Mouse (Mus musculus): Measurements from ENCODE around the gene Cdc42ep4. TPM values are rescaled to one million over a fixed set of nuclear protein-coding genes. Genes with fewer than 3 reads are reported as not detected.

The Cdc42ep4 gene
- polyA plus RNA-seq, 1 experiment from 2014 or later: 122 TPM

DNA sequence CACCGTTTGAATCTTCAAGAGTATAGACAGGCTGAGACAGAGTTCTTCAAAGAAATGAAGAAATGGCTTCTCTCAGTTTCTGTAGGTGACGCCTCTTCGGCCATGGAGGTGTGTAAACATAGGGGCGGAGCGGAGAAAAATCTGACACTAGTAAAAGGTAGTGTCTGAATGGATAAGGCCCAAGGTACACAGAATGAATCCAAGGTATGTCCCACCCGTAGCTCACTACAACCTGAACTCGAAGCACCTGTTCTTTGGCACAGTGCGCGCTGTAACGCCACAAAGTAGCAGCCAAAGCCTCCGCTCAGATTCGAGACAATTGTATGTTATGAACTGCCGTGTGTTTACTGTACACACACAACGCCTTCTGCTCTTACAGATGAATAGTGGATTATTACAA, 4.2 kb upstream of the Cdc42ep4 start:
- Histone ChIP-seq H3K27ac (no peak overlapping the region), H3K9ac (no peak overlapping the region), H3K9me3 (no peaks in the 10 kb centered on the region), H3K27me3 (no peaks in the 10 kb centered on the region), H3K4me2 (no peak overlapping the region), H3K36me3 (no peaks in the 10 kb centered on the region), H3K4me1 (peaks cover 12% of the 10 kb centered on the region), H3K4me3 (no peak overlapping the region)
- 65% methylated on average over 14 of the region's 14 CpGs for WGBS
- no peak for ATAC-seq (ENCODE audit: borderline replicate concordance, extremely low read depth, low FRiP score, low TSS enrichment)

DNA sequence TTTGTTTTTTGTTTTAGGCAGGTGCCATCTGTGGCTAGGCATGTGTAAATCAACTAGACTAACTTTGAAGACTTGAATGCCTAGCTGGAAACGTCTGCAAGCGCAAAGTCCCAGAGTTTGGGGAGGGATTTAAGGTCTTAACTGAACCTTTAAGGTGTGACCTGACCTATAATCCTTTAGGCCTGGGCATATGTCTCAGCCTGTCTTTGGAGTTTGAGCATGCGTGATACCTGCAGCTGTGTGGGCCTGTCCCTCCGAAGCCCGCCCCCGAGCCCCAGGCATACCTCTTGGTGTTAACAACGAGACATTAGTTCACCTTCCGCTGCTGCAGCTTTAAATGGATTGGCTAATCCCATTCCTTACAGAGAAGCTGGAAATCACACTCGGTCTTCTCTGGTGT, 3.2 kb upstream of the Cdc42ep4 start:
- 66% methylated on average over 9 of the region's 9 CpGs for WGBS
- H3K9me3 ChIP-seq: no peaks in the 10 kb centered on the region
- H3K36me3 ChIP-seq: no peaks in the 10 kb centered on the region
- no peak overlapping the region for H3K27ac ChIP-seq
- H3K4me2 ChIP-seq: no peak overlapping the region
- no peaks in the 10 kb centered on the region for H3K27me3 ChIP-seq
- H3K4me1 ChIP-seq: peaks cover 14% of the 10 kb centered on the region
- H3K9ac ChIP-seq: no peak overlapping the region
- H3K4me3 ChIP-seq: no peak overlapping the region
- ATAC-seq (ENCODE audit: borderline replicate concordance, extremely low read depth, low FRiP score, low TSS enrichment): no peak

- Histone ChIP-seq H3K9ac (no peak overlapping the region; the same call in 1 of the 2 replicates), H3K9me3 (no peaks in the 10 kb centered on the region), H3K27me3 (no peaks in the 10 kb centered on the region), H3K4me1 (peaks cover 34% of the 10 kb centered on the region), H3K4me3 (peak overlapping the region; percentile 81; the same call in 1 of the 2 replicates), H3K4me2 (peak overlapping the region; percentile 86), H3K27ac (peak overlapping the region; percentile 98; the same call in 1 of the 2 replicates), H3K36me3 (peaks cover 4% of the 10 kb centered on the region; the same call in 1 of the 2 replicates)
- ATAC-seq (ENCODE audit: borderline replicate concordance, extremely low read depth, low FRiP score, low TSS enrichment): no peak
- 87% methylated on average over 10 of the region's 10 CpGs for WGBS
Measured at GRCm38 (mm10) chr11:113752685-113753430, 1.2 kb upstream of the Cdc42ep4 start.

- Histone ChIP-seq H3K9me3 (no peaks in the 10 kb centered on the region), H3K9ac (peak overlapping the region; percentile 92), H3K27ac (peak overlapping the region; percentile 98), H3K4me3 (peak overlapping the region; percentile 81), H3K27me3 (no peaks in the 10 kb centered on the region), H3K4me1 (peaks cover 41% of the 10 kb centered on the region), H3K4me2 (peak overlapping the region; percentile 86), H3K36me3 (peaks cover 6% of the 10 kb centered on the region; the same call in 1 of the 2 replicates)
- no peak for ATAC-seq (ENCODE audit: borderline replicate concordance, extremely low read depth, low FRiP score, low TSS enrichment)
- WGBS: 16% methylated on average over 15 of the region's 15 CpGs
Measured at GRCm38 (mm10) chr11:113752158-113752661, 529 bp upstream of the Cdc42ep4 start.

GRCm38 (mm10) chr11:113750571-113751483, 854 bp downstream of the Cdc42ep4 start:
- Histone ChIP-seq H3K27ac (peak overlapping the region; percentile 98), H3K9me3 (no peaks in the 10 kb centered on the region), H3K27me3 (no peaks in the 10 kb centered on the region), H3K9ac (peak overlapping the region; percentile 92), H3K4me1 (peaks cover 49% of the 10 kb centered on the region), H3K36me3 (peaks cover 10% of the 10 kb centered on the region; the same call in 1 of the 2 replicates), H3K4me3 (peak overlapping the region; percentile 81), H3K4me2 (peak overlapping the region; percentile 86)
- peak; percentile 16; the same call in 1 of the 2 replicates for ATAC-seq (ENCODE audit: borderline replicate concordance, extremely low read depth, low FRiP score, low TSS enrichment)
- under 1% methylated on average over 67 of the region's 67 CpGs for WGBS

GRCm38 (mm10) chr11:113749749-113750351, 1.8 kb downstream of the Cdc42ep4 start:
- H3K36me3 ChIP-seq: peaks cover 17% of the 10 kb centered on the region; the same call in 1 of the 2 replicates
- H3K9ac ChIP-seq: peak overlapping the region; percentile 92
- 3% methylated on average over 9 of the region's 9 CpGs for WGBS
- peaks cover 55% of the 10 kb centered on the region for H3K4me1 ChIP-seq
- H3K4me3 ChIP-seq: peak overlapping the region; percentile 81
- H3K4me2 ChIP-seq: peak overlapping the region; percentile 86
- no peaks in the 10 kb centered on the region for H3K9me3 ChIP-seq
- peak overlapping the region; percentile 98 for H3K27ac ChIP-seq
- H3K27me3 ChIP-seq: no peaks in the 10 kb centered on the region
- peak; percentile 15; the same call in 1 of the 2 replicates for ATAC-seq (ENCODE audit: borderline replicate concordance, extremely low read depth, low FRiP score, low TSS enrichment)

DNA sequence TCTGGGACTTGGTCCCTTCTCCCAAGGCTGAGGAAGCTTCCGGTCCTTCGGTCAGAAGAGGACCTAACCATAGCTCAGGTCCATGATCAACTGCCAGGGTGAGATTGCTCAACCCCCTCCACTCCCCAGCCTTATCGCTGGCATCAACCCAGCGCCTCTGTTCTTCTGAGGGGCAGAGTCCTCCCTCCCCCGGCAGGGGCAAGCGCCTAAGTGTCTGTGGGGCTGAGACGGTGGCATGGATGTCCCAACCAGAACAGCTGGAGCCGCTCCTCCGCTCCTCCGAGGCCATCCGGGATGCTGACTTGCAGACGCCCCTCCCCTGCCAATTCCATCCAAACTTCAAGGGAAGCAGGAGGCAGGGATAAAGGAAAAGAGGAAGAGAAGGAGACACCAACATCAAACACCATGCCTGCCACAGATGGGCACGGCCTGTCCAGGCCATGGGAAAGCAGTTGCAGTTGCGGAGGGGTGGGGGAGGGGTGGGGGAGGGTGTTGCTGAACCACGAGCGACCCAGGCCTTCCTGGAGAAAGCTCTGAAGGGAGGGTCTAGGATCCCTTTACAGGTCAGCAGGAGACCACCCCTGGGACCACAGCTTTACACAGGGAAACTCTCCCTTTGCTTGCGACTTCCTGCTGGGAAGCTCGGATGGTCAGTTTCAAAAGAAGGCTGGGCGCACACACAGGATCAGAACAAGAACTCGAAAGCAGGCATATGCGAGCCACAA, 2.7 kb downstream of the Cdc42ep4 start:
- Histone ChIP-seq H3K4me3 (peak overlapping the region; percentile 81), H3K36me3 (peaks cover 20% of the 10 kb centered on the region; the same call in 1 of the 2 replicates), H3K4me2 (peak overlapping the region; percentile 86), H3K27me3 (no peaks in the 10 kb centered on the region), H3K9ac (peak overlapping the region; percentile 92), H3K4me1 (peaks cover 55% of the 10 kb centered on the region), H3K9me3 (no peaks in the 10 kb centered on the region), H3K27ac (peak overlapping the region; percentile 98)
- ATAC-seq (ENCODE audit: borderline replicate concordance, extremely low read depth, low FRiP score, low TSS enrichment): peak; percentile 40
- WGBS: 2% methylated on average over 21 of the region's 21 CpGs

GRCm38 (mm10) chr11:113747725-113748380, 3.8 kb downstream of the Cdc42ep4 start:
- no peaks in the 10 kb centered on the region for H3K27me3 ChIP-seq
- 57% methylated on average over 11 of the region's 11 CpGs for WGBS
- peaks cover 52% of the 10 kb centered on the region for H3K4me1 ChIP-seq
- H3K9ac ChIP-seq: peak overlapping the region; percentile 92
- H3K4me2 ChIP-seq: peak overlapping the region; percentile 86
- no peak for ATAC-seq (ENCODE audit: borderline replicate concordance, extremely low read depth, low FRiP score, low TSS enrichment)
- peak overlapping the region; percentile 98 for H3K27ac ChIP-seq
- no peaks in the 10 kb centered on the region for H3K9me3 ChIP-seq
- H3K4me3 ChIP-seq: peak overlapping the region; percentile 81
- H3K36me3 ChIP-seq: peaks cover 29% of the 10 kb centered on the region

DNA sequence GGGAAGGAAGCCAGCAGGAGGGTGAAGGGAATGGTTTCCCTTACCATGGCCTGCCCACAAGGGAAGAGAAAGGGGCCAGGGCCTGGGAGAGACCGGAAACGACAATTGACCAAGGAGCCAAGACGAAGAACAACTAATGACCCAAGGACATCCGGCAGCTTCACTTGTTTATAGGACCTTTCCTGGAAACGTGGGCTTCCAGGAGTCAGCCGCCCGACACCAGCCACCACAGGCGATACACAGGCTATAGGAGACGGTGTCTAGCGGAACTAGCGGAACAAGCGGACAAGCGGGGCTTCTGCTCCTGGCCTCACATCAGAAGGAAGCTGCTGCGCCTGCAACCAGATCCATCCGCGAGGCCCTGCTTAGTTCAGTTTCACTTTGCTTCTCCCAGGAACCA, 4.6 kb downstream of the Cdc42ep4 start:
- 36% methylated on average over 16 of the region's 16 CpGs for WGBS
- H3K4me1 ChIP-seq: peaks cover 46% of the 10 kb centered on the region
- peak overlapping the region; percentile 98 for H3K27ac ChIP-seq
- peak overlapping the region; percentile 81 for H3K4me3 ChIP-seq
- H3K4me2 ChIP-seq: peak overlapping the region; percentile 86
- peaks cover 36% of the 10 kb centered on the region for H3K36me3 ChIP-seq
- no peaks in the 10 kb centered on the region for H3K9me3 ChIP-seq
- H3K27me3 ChIP-seq: no peaks in the 10 kb centered on the region
- 0 out of 2 replicates have a peak overlapping the region, but pooled peaks have one; percentile 92 for H3K9ac ChIP-seq
- ATAC-seq (ENCODE audit: borderline replicate concordance, extremely low read depth, low FRiP score, low TSS enrichment): no peak

DNA sequence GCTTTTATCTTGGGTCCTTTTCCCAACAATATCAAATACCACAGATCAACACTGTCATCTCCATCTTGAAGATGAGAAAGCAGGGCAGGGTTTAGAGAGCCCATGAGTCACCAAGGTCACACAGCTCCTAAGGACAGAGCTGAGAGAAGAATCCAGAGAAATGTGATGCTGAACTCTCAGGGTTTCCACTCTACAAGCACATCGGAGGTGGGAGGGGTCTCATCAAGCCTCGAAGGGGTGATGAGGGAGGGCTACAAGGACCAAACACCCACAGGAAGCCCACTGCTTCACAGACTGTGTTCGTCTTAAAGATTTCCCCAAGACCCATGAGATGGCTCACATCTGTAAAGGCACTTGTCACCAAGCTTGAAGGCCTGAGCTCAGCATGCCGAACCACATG, 5.7 kb downstream of the Cdc42ep4 start:
- H3K27ac ChIP-seq: no peak overlapping the region

More for the DNA sequence above, 5.7 kb downstream of the Cdc42ep4 start:
- Histone ChIP-seq H3K9ac (no peak overlapping the region), H3K4me3 (no peak overlapping the region), H3K27me3 (no peaks in the 10 kb centered on the region), H3K4me1 (peaks cover 45% of the 10 kb centered on the region), H3K36me3 (peaks cover 38% of the 10 kb centered on the region), H3K4me2 (no peak overlapping the region), H3K9me3 (no peaks in the 10 kb centered on the region)
- ATAC-seq (ENCODE audit: borderline replicate concordance, extremely low read depth, low FRiP score, low TSS enrichment): no peak
- 61% methylated on average over 4 of the region's 4 CpGs for WGBS

Measured in lung, embryonic 15.5 days (tissue).